Mouse (Mus musculus) heart, adult 8-10 months (tissue): ENCODE results near the gene Pde1b. TPM values are rescaled to one million over a fixed set of nuclear protein-coding genes. Genes with fewer than 3 reads are reported as not detected.

Experiments used
- DNase-seq: peaks from one replicate; pipeline ENCODE4 v3.0.0; 2022; ENCODE audit warnings: low spot score
- total RNA-seq, 4 experiments: library from RNA; stranded (reverse); gene quantifications; 2 replicates each; pipeline ENCODE4 v1.2.4; 2022

The Pde1b gene
- total RNA-seq, 4 experiments from 2014 or later: 0.79 to 2.5 (median 1.2) TPM

DNA sequence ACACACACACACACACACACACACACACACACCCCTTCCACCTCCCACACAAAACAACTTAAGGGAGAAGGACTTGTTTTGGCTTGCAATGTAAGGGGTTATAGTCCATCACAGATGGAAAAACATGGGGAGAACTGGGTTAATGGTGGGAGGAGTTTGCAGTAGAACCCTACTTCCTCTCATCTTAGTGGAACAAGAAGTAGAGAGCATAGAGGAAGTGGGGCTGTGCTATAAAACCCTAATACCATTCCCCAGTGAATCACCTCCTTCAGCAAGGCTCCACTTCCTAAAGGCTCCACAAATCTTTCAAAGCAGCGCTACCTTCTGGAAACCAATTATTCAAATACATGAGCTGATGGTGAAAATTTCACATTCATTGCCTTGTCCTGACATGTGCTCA, 46.6 kb downstream of the Pde1b start:
- DNase-seq: no peak

- no peak for DNase-seq
Measured at GRCm38 (mm10) chr15:103551053-103551452, 48.2 kb downstream of the Pde1b start.

GRCm38 (mm10) chr15:103552096-103552690, 49.4 kb downstream of the Pde1b start:
- peak; percentile 32 for DNase-seq

- no peak for DNase-seq
Measured at GRCm38 (mm10) chr15:103564981-103565380, 62.1 kb downstream of the Pde1b start, which contains the start of gene Glycam1. TSS of gene Glycam1 (minus strand) at chr15:103565081.

Other genes with a start within 250 kb of the Pde1b start
- gene Nfe2, start 244.6 kb upstream of the Pde1b start, total RNA-seq: 1 to 10 TPM in 2 of 4 experiments, under 1 TPM in 2; 0.31 to 2.6 (median 0.88) TPM
- gene Copz1, start 230.3 kb upstream of the Pde1b start, total RNA-seq: 10 to 100 TPM; 48.9 to 55.0 (median 49.4) TPM
- not detected for gene Gpr84, start 192.4 kb upstream of the Pde1b start, total RNA-seq
- 1 to 10 TPM; 6.7 to 9.5 (median 8.8) TPM for gene Zfp385a, start 162.9 kb upstream of the Pde1b start, total RNA-seq
- gene Itga5, start 136.3 kb upstream of the Pde1b start, total RNA-seq: 10 to 100 TPM; 27.8 to 40.2 (median 33.7) TPM
- under 1 TPM in 2 of 4 experiments, not detected in 2; 0.37 to 0.54 TPM for gene Gtsf1, start 72.6 kb upstream of the Pde1b start, total RNA-seq
- not detected for gene Gtsf2, start 54.6 kb upstream of the Pde1b start, total RNA-seq
- 1 to 10 TPM; 2.6 to 5.4 (median 3.1) TPM for gene Nckap1l, start 49.2 kb upstream of the Pde1b start, total RNA-seq
- gene Ppp1r1a, start 35.0 kb downstream of the Pde1b start, total RNA-seq: 10 to 100 TPM in 2 of 4 experiments, 1 to 10 TPM in 2; 8.7 to 15.2 (median 12.4) TPM
- gene Glycam1, start 62.0 kb downstream of the Pde1b start, total RNA-seq: not detected